Mouse (Mus musculus): ENCODE data around the gene Lrrc51. TPM values are rescaled to one million over a fixed set of nuclear protein-coding genes. Genes with fewer than 3 reads are reported as not detected.

Gene Lrrc51
- polyA plus RNA-seq, 1 experiment from 2014 or later, result 8.3 TPM

DNA sequence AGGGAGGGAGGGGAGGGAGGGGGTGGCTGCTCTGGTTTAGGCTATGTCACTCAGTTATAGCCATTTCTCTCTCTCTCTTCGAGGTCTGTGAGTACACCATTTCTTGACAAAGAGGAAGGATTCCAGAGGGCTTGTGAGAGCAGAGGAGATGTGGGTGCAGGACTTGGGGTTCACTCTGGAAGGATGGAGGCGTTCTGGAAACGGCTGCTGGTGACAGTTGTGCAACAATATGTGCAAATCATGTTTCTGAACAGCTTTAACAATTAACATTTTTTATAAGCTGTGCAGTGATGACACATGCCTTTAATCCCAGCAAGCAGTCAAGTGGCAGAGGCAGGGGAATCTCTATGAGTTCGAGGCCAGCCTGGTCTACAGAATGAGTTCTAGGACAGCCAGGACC lies 52.8 kb downstream of the Lrrc51 start:
- no peak overlapping the region for H3K27ac ChIP-seq
- H3K36me3 ChIP-seq, result no peaks in the 10 kb centered on the region
- H3K9ac ChIP-seq, result no peak overlapping the region
- H3K27me3 ChIP-seq (replicated peaks), result no peaks in the 10 kb centered on the region
- no peak overlapping the region for H3K4me3 ChIP-seq (replicated peaks)
- 71% methylated on average over 4 of the region's 4 CpGs for WGBS
- ATAC-seq (ENCODE audit: insufficient read depth, low FRiP score, low read depth), result no peak
- H3K4me2 ChIP-seq, result no peak overlapping the region
- no peaks in the 10 kb centered on the region for H3K9me3 ChIP-seq
- no peaks in the 10 kb centered on the region for H3K4me1 ChIP-seq

GRCm38 (mm10) chr7:101875978-101876377 lies 57.7 kb downstream of the Lrrc51 start:
- Histone ChIP-seq H3K4me2 (no peak overlapping the region), H3K27ac (no peak overlapping the region), H3K4me1 (no peaks in the 10 kb centered on the region), H3K36me3 (no peaks in the 10 kb centered on the region), H3K9ac (no peak overlapping the region), H3K4me3 (replicated peaks) (no peak overlapping the region), H3K9me3 (no peaks in the 10 kb centered on the region), H3K27me3 (replicated peaks) (no peaks in the 10 kb centered on the region)
- no peak for ATAC-seq (ENCODE audit: insufficient read depth, low FRiP score, low read depth)
- 91% methylated on average over 1 of the region's 1 CpGs for WGBS

GRCm38 (mm10) chr7:101871296-101871695 lies 62.4 kb downstream of the Lrrc51 start:
- no peak overlapping the region for H3K27ac ChIP-seq
- H3K4me3 ChIP-seq (replicated peaks), result no peak overlapping the region
- no peaks in the 10 kb centered on the region for H3K9me3 ChIP-seq
- H3K4me2 ChIP-seq, result no peak overlapping the region
- no peak for ATAC-seq (ENCODE audit: insufficient read depth, low FRiP score, low read depth)
- 79% methylated on average over 3 of the region's 3 CpGs for WGBS
- no peaks in the 10 kb centered on the region for H3K36me3 ChIP-seq
- H3K27me3 ChIP-seq (replicated peaks), result no peaks in the 10 kb centered on the region
- no peak overlapping the region for H3K9ac ChIP-seq
- no peaks in the 10 kb centered on the region for H3K4me1 ChIP-seq

GRCm38 (mm10) chr7:101870629-101871028 lies 63.1 kb downstream of the Lrrc51 start, which contains the start of gene Folr1:
TSS of gene Folr1 (minus strand) at chr7:101870788.
- no peak within 1 kb of the TSS for H3K4me2 ChIP-seq
- 64% methylated on average over 2 of the region's 2 CpGs for WGBS
- no peaks in the 10 kb centered on the region for H3K9me3 ChIP-seq
- no peaks in the 10 kb centered on the region for H3K4me1 ChIP-seq
- no peak within 1 kb of the TSS for H3K9ac ChIP-seq
- ATAC-seq (ENCODE audit: insufficient read depth, low FRiP score, low read depth), result no peak
- no peaks in the 10 kb centered on the region for H3K27me3 ChIP-seq (replicated peaks)
- H3K36me3 ChIP-seq, result no peaks in the 10 kb centered on the region
- H3K4me3 ChIP-seq (replicated peaks), result no peak within 1 kb of the TSS
- H3K27ac ChIP-seq, result no peak within 1 kb of the TSS

- Histone ChIP-seq H3K27me3 (replicated peaks) (no peaks in the 10 kb centered on the region), H3K4me1 (no peaks in the 10 kb centered on the region), H3K4me2 (no peak overlapping the region), H3K9me3 (no peaks in the 10 kb centered on the region), H3K27ac (no peak overlapping the region), H3K4me3 (replicated peaks) (no peak overlapping the region), H3K36me3 (no peaks in the 10 kb centered on the region), H3K9ac (no peak overlapping the region)
- no peak for ATAC-seq (ENCODE audit: insufficient read depth, low FRiP score, low read depth)
- 74% methylated on average over 7 of the region's 7 CpGs for WGBS
These were observed 64.6 kb downstream of the Lrrc51 start for GRCm38 (mm10) chr7:101869163-101869500.

GRCm38 (mm10) chr7:101868241-101869162 lies 65.2 kb downstream of the Lrrc51 start:
- no peak overlapping the region for H3K4me3 ChIP-seq (replicated peaks)
- H3K27ac ChIP-seq, result no peak overlapping the region
- ATAC-seq (ENCODE audit: insufficient read depth, low FRiP score, low read depth), result no peak

DNA sequence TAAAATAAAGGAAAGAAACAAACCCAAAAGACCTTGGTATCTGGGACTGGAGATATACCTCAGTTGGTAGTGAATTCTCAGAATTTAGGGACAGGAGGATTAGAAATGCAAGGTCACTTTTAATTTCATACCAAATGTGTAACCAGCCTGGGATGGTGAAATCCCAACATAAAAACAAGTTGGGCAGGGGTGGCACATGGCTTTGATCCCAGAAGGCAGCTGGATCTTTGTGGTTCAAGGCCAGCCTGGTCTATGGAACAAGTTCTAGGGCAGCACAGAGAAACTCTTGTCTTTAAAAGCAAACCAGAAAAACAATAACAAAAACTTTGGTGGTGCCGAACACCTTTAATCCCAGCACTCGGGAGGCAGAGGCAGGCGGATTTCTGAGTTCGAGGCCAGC lies 66.2 kb downstream of the Lrrc51 start:
- no peak overlapping the region for H3K9ac ChIP-seq
- H3K9me3 ChIP-seq, result no peaks in the 10 kb centered on the region
- H3K4me3 ChIP-seq (replicated peaks), result no peak overlapping the region
- no peaks in the 10 kb centered on the region for H3K27me3 ChIP-seq (replicated peaks)
- WGBS, result 92% methylated on average over 4 of the region's 4 CpGs
- H3K36me3 ChIP-seq, result no peaks in the 10 kb centered on the region
- no peak for ATAC-seq (ENCODE audit: insufficient read depth, low FRiP score, low read depth)
- no peak overlapping the region for H3K27ac ChIP-seq
- no peaks in the 10 kb centered on the region for H3K4me1 ChIP-seq
- no peak overlapping the region for H3K4me2 ChIP-seq

More at GRCm38 (mm10) chr7:101868241-101869162, 65.2 kb downstream of the Lrrc51 start:
- Histone ChIP-seq H3K9me3 (no peaks in the 10 kb centered on the region), H3K4me1 (no peaks in the 10 kb centered on the region), H3K9ac (no peak overlapping the region), H3K4me2 (no peak overlapping the region), H3K27me3 (replicated peaks) (no peaks in the 10 kb centered on the region), H3K36me3 (no peaks in the 10 kb centered on the region)
- WGBS, result 69% methylated on average over 13 of the region's 13 CpGs

DNA sequence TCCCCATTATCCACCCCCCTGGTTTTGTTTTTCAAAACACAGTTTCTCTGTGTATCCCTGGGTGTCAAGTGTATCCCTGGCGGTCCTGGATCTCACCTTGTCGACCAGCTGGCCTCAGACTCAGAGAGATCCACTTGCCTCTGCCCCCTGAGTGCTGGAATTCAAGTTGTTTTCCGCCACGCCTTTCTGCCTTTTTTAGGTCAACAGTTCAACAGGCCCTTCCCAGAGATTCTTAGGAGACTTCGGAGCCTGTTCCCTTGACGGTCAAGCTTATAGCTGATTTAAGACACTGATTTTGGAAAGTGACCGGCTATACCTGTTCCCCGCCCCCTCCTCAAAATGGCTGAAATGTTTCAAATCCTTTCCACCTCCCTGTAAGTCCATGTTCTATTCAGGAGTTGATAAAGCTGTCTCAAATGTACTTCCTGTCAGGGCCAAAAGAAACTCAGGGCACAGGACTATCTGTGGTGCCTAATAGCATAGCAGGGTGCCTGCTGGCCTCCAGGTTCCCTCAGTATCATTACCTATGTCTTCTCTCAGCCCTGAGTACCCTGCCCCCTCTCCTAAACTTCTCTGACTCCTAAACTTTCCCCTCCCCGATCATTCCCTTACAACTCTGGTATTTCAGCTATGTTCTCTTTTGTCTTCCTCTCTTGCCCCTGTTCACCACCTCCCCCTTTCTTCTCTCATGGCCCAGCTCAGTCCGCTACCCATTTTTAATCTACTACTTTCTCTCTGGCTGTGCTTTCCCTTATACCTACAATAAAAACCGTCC lies 67.0 kb downstream of the Lrrc51 start:
- no peak for ATAC-seq (ENCODE audit: insufficient read depth, low FRiP score, low read depth)
- H3K9me3 ChIP-seq, result no peaks in the 10 kb centered on the region
- no peak overlapping the region for H3K4me3 ChIP-seq (replicated peaks)
- no peak overlapping the region for H3K27ac ChIP-seq
- no peaks in the 10 kb centered on the region for H3K27me3 ChIP-seq (replicated peaks)
- H3K9ac ChIP-seq, result no peak overlapping the region
- H3K4me2 ChIP-seq, result no peak overlapping the region
- no peaks in the 10 kb centered on the region for H3K4me1 ChIP-seq
- no peaks in the 10 kb centered on the region for H3K36me3 ChIP-seq
- WGBS, result 82% methylated on average over 11 of the region's 11 CpGs

GRCm38 (mm10) chr7:101863415-101863814 lies 70.3 kb downstream of the Lrrc51 start, which contains the start of gene Anapc15:
TSS of gene Anapc15 (plus strand) at chr7:101863715.
- no peak within 1 kb of the TSS for H3K4me2 ChIP-seq
- no peak within 1 kb of the TSS for H3K9ac ChIP-seq
- no peaks in the 10 kb centered on the region for H3K4me1 ChIP-seq
- ATAC-seq (ENCODE audit: insufficient read depth, low FRiP score, low read depth), result no peak
- H3K4me3 ChIP-seq (replicated peaks), result no peak within 1 kb of the TSS
- H3K27me3 ChIP-seq (replicated peaks), result no peaks in the 10 kb centered on the region
- H3K27ac ChIP-seq, result no peak within 1 kb of the TSS
- H3K36me3 ChIP-seq, result no peaks in the 10 kb centered on the region
- no peaks in the 10 kb centered on the region for H3K9me3 ChIP-seq
- WGBS, result 72% methylated on average over 3 of the region's 3 CpGs

Small RNA genes within 50 kb of the gene (microRNA-seq; reads per million reads assigned to microRNA genes)
- gene Gm22655, result not detected

Other genes starting within 250 kb of the Lrrc51 start
- 5.2 and 6.0 TPM in 2 replicates for gene Phox2a, start 115.6 kb downstream of the Lrrc51 start, polyA plus RNA-seq (2015; fragmentation: Nextera tagmentation; extraction: Ambion mirVana)
- gene Inppl1, start 95.7 kb downstream of the Lrrc51 start, polyA plus RNA-seq (2015; fragmentation: Nextera tagmentation; extraction: Ambion mirVana), result 39.7 and 49.4 TPM in 2 replicates
- 1.7 and 2.0 TPM in 2 replicates for gene Folr2, start 76.7 kb downstream of the Lrrc51 start, polyA plus RNA-seq (2015; fragmentation: Nextera tagmentation; extraction: Ambion mirVana)
- 56.9 and 68.7 TPM in 2 replicates for gene Anapc15, start 70.2 kb downstream of the Lrrc51 start, polyA plus RNA-seq (2015; fragmentation: Nextera tagmentation; extraction: Ambion mirVana)
- gene Folr1, start 63.1 kb downstream of the Lrrc51 start, polyA plus RNA-seq (2015; fragmentation: Nextera tagmentation; extraction: Ambion mirVana), result 18.5 and 22.7 TPM in 2 replicates
- gene Lamtor1, start 28.0 kb downstream of the Lrrc51 start, polyA plus RNA-seq (2015; fragmentation: Nextera tagmentation; extraction: Ambion mirVana), result 147 and 154 TPM in 2 replicates
- gene Tomt, start 27.5 kb downstream of the Lrrc51 start, polyA plus RNA-seq (2015; fragmentation: Nextera tagmentation; extraction: Ambion mirVana), result 0.15 and 0.26 TPM in 2 replicates
- 56.5 and 72.2 TPM in 2 replicates for gene Numa1, start 216 bp upstream of the Lrrc51 start, polyA plus RNA-seq (2015; fragmentation: Nextera tagmentation; extraction: Ambion mirVana)
- gene Il18bp, start 84.8 kb upstream of the Lrrc51 start, polyA plus RNA-seq (2015; fragmentation: Nextera tagmentation; extraction: Ambion mirVana), result 2.3 and 3.1 TPM in 2 replicates
- gene Rnf121, start 131.6 kb upstream of the Lrrc51 start, polyA plus RNA-seq (2015; fragmentation: Nextera tagmentation; extraction: Ambion mirVana), result 25.2 and 26.4 TPM in 2 replicates
- gene Xndc1, start 131.6 kb upstream of the Lrrc51 start, polyA plus RNA-seq (2015; fragmentation: Nextera tagmentation; extraction: Ambion mirVana), result 26.0 TPM in 2 replicates
- gene Xntrpc, start 131.8 kb upstream of the Lrrc51 start, polyA plus RNA-seq (2015; fragmentation: Nextera tagmentation; extraction: Ambion mirVana), result 1.2 and 1.3 TPM in 2 replicates
- not detected in 2 replicates for gene Trpc2, start 149.2 kb upstream of the Lrrc51 start, polyA plus RNA-seq (2015; fragmentation: Nextera tagmentation; extraction: Ambion mirVana)
- gene Art1, start 167.8 kb upstream of the Lrrc51 start, polyA plus RNA-seq (2015; fragmentation: Nextera tagmentation; extraction: Ambion mirVana), result 0.48 and 1.2 TPM in 2 replicates
- gene Art5, start 175.6 kb upstream of the Lrrc51 start, polyA plus RNA-seq (2015; fragmentation: Nextera tagmentation; extraction: Ambion mirVana), result 0.53 and 0.61 TPM in 2 replicates
- not detected in 2 replicates for gene Chrna10, start 182.9 kb upstream of the Lrrc51 start, polyA plus RNA-seq (2015; fragmentation: Nextera tagmentation; extraction: Ambion mirVana)